Mouse (Mus musculus): ENCODE measurements at regions not wholly inside any gene's neighbourhood (a gene's known extent, or its start where the extent isn't known, plus 50 kb on each side); places are given as distances from the start of the nearest gene placed in this dataset.

DNA sequence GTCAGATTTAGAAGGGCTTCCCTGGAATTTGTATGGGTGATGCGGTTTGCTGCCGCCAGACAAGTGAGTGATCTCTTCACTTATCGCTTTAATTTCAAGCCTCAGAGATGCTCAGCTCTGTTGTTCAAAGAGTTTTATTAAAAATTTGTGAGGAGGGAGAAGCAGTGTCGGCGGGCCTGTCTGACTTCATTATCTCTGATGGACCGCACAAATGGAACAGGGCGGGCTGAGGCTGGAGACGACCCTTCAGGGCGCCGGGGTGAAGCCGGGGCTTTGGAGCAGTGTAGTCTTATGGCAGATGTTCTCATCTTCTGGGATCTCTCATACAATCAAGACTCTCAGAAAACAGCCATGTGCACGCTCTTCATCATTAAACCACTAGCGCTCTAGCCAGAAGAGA, 115.2 kb downstream of the Dyrk2 start:
- no peak overlapping the region for H3K4me2 ChIP-seq (replicated peaks)
- H3K27ac ChIP-seq = no peak overlapping the region
- ATAC-seq (ENCODE audit: low FRiP score) (no peak), DNase-seq (ENCODE audit: low spot score) (no peak)
- no peaks in the 10 kb centered on the region for H3K36me3 ChIP-seq (replicated peaks; ENCODE audit: control insufficient read depth, insufficient read depth)
- H3K27me3 ChIP-seq (ENCODE audit: control insufficient read depth, insufficient read depth, low read length) = no peaks in the 10 kb centered on the region
- 84% methylated on average over 13 of the region's 13 CpGs for WGBS
- H3K4me3 ChIP-seq (replicated peaks; ENCODE audit: low read length) = no peak overlapping the region
- no peaks in the 10 kb centered on the region for H3K4me1 ChIP-seq (replicated peaks; ENCODE audit: control insufficient read depth, insufficient read depth, low read length)
- H3K9me3 ChIP-seq (ENCODE audit: control insufficient read depth, low read length) = no peaks in the 10 kb centered on the region
- no peak overlapping the region for H3K9ac ChIP-seq

DNA sequence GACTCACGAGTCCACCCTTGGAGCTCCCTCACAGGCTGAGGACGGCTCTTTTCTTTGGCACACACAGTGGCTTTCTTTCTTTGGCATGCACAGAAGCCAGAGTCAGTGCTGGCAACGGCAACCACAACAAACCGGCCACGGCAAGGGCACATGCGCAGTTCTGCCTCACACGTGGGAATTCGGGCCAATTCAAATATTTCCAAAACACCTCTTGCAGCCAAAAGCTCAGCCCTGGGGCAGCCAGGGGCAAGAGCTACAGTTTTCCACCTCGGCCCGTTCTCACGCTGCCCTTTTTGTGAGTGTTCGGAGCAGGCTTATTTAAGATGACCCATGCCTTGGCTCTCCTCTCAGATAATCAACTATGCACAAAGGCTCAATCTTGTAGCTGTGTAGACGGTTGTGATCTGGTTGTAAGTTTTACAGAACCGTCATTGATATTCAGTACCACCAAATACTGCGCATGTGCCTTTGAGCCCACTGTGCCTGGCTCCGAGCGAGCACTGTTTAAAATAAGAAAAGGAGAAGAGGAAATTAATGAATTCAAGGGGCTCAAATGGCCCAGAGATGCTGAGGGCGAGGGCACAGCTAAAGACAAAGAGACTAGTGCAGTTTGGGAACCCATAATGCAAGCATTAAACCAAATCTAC, 111.1 kb downstream of the Dyrk2 start:
- peak; percentile 70; the same call in 1 of the 2 replicates for ATAC-seq (ENCODE audit: low FRiP score)
- no peaks in the 10 kb centered on the region for H3K27me3 ChIP-seq (ENCODE audit: control insufficient read depth, insufficient read depth, low read length)
- WGBS = 78% methylated on average over 18 of the region's 18 CpGs

GRCm38 (mm10) chr10:118760441-118760840, 109.6 kb downstream of the Dyrk2 start:
- Histone ChIP-seq H3K27me3 (ENCODE audit: control insufficient read depth, insufficient read depth, low read length) (no peaks in the 10 kb centered on the region), H3K9ac (no peak overlapping the region), H3K27ac (no peak overlapping the region), H3K4me2 (replicated peaks) (no peak overlapping the region), H3K9me3 (ENCODE audit: control insufficient read depth, low read length) (no peaks in the 10 kb centered on the region), H3K36me3 (replicated peaks; ENCODE audit: control insufficient read depth, insufficient read depth) (no peaks in the 10 kb centered on the region), H3K4me3 (replicated peaks; ENCODE audit: low read length) (no peak overlapping the region), H3K4me1 (replicated peaks; ENCODE audit: control insufficient read depth, insufficient read depth, low read length) (0 out of 2 replicates have a peak, but pooled peaks cover 5% of the 10 kb centered on the region)
- ATAC-seq (ENCODE audit: low FRiP score) = no peak
- no peak for DNase-seq (ENCODE audit: low spot score)
- WGBS = 53% methylated on average over 8 of the region's 8 CpGs

More for the DNA sequence above, 111.1 kb downstream of the Dyrk2 start:
- H3K36me3 ChIP-seq (replicated peaks; ENCODE audit: control insufficient read depth, insufficient read depth) = no peaks in the 10 kb centered on the region
- DNase-seq (ENCODE audit: low spot score) = no peak
- H3K4me2 ChIP-seq (replicated peaks) = no peak overlapping the region
- H3K27ac ChIP-seq = no peak overlapping the region
- H3K9me3 ChIP-seq (ENCODE audit: control insufficient read depth, low read length) = no peaks in the 10 kb centered on the region
- H3K4me1 ChIP-seq (replicated peaks; ENCODE audit: control insufficient read depth, insufficient read depth, low read length) = 0 out of 2 replicates have a peak, but pooled peaks cover 5% of the 10 kb centered on the region
- no peak overlapping the region for H3K9ac ChIP-seq
- no peak overlapping the region for H3K4me3 ChIP-seq (replicated peaks; ENCODE audit: low read length)

DNA sequence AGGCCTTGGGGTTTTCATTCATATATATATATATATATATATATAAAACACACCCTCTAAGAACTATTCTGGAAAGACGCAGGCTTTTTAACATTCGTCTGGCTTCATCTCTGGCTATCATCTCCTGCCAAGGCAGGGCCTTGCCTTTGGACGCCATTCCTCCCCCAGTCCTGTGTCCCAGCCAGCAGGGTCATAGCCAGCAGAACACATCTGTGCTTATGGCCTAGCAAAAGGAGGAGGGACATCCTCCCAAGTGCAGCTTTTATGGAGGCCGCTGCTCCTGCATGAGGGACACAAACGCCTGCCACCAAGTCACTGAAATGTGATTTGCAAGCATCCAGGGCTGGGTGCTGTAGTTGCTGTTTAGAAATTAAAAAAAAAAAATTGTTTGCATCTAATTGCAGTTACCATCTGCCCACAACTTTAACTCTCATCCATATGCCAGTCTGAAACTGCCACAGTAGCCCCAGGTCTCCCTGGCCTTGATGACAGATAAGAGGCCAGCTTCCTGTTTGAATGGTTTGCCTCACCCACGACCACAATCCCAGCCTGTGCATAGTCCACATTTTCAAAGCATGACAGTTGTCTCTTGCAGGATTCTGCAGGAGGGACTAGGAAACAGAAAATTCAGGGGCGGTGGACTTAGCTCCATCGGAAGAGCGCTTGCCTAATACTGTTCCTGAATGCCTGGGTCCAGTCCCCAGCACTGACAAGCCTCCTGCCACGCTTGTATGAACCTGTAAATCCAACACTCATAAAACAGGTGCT, 108.7 kb downstream of the Dyrk2 start:
- H3K36me3 ChIP-seq (replicated peaks; ENCODE audit: control insufficient read depth, insufficient read depth) = no peaks in the 10 kb centered on the region
- WGBS = 86% methylated on average over 10 of the region's 10 CpGs
- H3K27me3 ChIP-seq (ENCODE audit: control insufficient read depth, insufficient read depth, low read length) = no peaks in the 10 kb centered on the region
- no peaks in the 10 kb centered on the region for H3K9me3 ChIP-seq (ENCODE audit: control insufficient read depth, low read length)
- no peak for ATAC-seq (ENCODE audit: low FRiP score)
- H3K9ac ChIP-seq = no peak overlapping the region
- no peak for DNase-seq (ENCODE audit: low spot score)
- H3K4me2 ChIP-seq (replicated peaks) = no peak overlapping the region
- no peak overlapping the region for H3K27ac ChIP-seq
- H3K4me1 ChIP-seq (replicated peaks; ENCODE audit: control insufficient read depth, insufficient read depth, low read length) = 0 out of 2 replicates have a peak, but pooled peaks cover 5% of the 10 kb centered on the region
- H3K4me3 ChIP-seq (replicated peaks; ENCODE audit: low read length) = no peak overlapping the region

DNA sequence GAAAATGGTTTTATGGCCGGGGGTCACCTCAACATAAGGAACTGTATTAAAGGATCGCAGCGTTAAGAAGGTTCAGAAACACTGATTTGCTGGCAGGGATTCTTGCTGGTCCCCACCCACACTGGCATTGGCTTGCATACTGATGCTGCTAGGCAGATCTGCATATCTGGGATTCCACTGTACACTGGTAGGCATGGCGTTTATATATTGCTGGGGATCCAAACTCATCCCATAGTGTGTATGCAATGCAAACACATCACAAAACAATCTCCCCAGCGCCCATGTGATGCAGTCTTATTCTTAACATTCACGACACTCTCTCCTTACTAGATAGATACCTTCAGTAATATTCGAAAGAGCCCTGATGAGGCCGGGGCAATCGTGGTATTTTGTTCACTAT, 105.0 kb downstream of the Dyrk2 start:
- H3K36me3 ChIP-seq (replicated peaks; ENCODE audit: control insufficient read depth, insufficient read depth) = no peaks in the 10 kb centered on the region
- H3K27me3 ChIP-seq (ENCODE audit: control insufficient read depth, insufficient read depth, low read length) = no peaks in the 10 kb centered on the region
- H3K27ac ChIP-seq = no peak overlapping the region
- H3K4me1 ChIP-seq (replicated peaks; ENCODE audit: control insufficient read depth, insufficient read depth, low read length) = 0 out of 2 replicates have a peak, but pooled peaks cover 5% of the 10 kb centered on the region
- DNase-seq (ENCODE audit: low spot score) (no peak), ATAC-seq (ENCODE audit: low FRiP score) (no peak)
- H3K4me3 ChIP-seq (replicated peaks; ENCODE audit: low read length) = no peak overlapping the region
- no peaks in the 10 kb centered on the region for H3K9me3 ChIP-seq (ENCODE audit: control insufficient read depth, low read length)
- H3K4me2 ChIP-seq (replicated peaks) = no peak overlapping the region
- H3K9ac ChIP-seq = no peak overlapping the region
- 91% methylated on average over 9 of the region's 9 CpGs for WGBS

DNA sequence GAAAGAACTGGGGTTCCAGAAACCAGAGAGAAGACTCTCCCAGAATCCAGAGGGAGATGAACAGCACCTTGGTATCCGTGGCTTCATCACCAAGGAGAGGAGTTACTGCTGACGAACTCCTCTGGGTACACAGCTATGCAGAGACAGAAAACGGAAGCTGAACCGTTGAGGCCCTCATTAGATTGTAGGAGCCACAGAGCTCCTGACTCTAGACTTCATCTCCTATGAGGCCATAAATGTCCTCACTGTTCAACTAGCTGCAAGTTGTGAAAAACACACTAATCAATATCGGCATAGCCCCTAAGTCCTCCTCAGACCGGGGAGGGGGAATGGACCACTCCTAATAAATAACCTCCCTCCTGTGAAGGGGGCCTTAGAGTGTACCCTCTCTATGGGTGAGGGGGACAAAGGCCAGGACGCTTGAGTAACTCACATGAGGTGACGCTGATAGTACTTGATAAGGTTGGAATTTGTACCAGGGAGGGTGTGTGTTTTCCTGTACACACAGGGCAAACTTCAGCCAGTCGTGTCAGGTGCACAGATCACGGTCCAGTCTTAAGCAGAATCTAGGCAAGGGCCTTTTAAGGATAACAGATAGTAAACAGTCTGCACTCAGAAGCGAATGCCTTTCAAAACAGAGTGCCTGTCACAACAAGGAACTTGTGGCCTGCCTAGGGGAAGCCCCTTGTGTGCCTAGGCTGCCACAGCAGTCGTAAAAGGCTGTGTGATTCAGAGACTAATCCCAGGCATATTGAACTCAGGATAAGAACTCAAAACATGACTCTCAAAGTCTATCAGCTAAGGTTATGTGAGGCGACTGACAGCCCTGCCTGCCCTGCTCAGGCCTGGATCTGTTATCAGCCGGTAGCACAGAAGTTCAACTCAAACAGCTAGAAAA, 104.2 kb downstream of the Dyrk2 start:
- Histone ChIP-seq H3K4me2 (replicated peaks) (no peak overlapping the region), H3K27me3 (ENCODE audit: control insufficient read depth, insufficient read depth, low read length) (no peaks in the 10 kb centered on the region), H3K27ac (no peak overlapping the region), H3K36me3 (replicated peaks; ENCODE audit: control insufficient read depth, insufficient read depth) (no peaks in the 10 kb centered on the region), H3K9ac (no peak overlapping the region), H3K4me1 (replicated peaks; ENCODE audit: control insufficient read depth, insufficient read depth, low read length) (no peaks in the 10 kb centered on the region), H3K9me3 (ENCODE audit: control insufficient read depth, low read length) (no peaks in the 10 kb centered on the region), H3K4me3 (replicated peaks; ENCODE audit: low read length) (no peak overlapping the region)
- DNase-seq (ENCODE audit: low spot score) (no peak), ATAC-seq (ENCODE audit: low FRiP score) (no peak)
- WGBS = 81% methylated on average over 14 of the region's 14 CpGs

GRCm38 (mm10) chr10:118766826-118767225, 103.2 kb downstream of the Dyrk2 start:
- no peak for DNase-seq (ENCODE audit: low spot score)
- no peaks in the 10 kb centered on the region for H3K36me3 ChIP-seq (replicated peaks; ENCODE audit: control insufficient read depth, insufficient read depth)
- H3K27me3 ChIP-seq (ENCODE audit: control insufficient read depth, insufficient read depth, low read length) = no peaks in the 10 kb centered on the region
- no peaks in the 10 kb centered on the region for H3K9me3 ChIP-seq (ENCODE audit: control insufficient read depth, low read length)
- ATAC-seq (ENCODE audit: low FRiP score) = no peak
- no peak overlapping the region for H3K27ac ChIP-seq
- H3K4me2 ChIP-seq (replicated peaks) = no peak overlapping the region
- 84% methylated on average over 7 of the region's 7 CpGs for WGBS
- no peak overlapping the region for H3K4me3 ChIP-seq (replicated peaks; ENCODE audit: low read length)
- no peaks in the 10 kb centered on the region for H3K4me1 ChIP-seq (replicated peaks; ENCODE audit: control insufficient read depth, insufficient read depth, low read length)
- no peak overlapping the region for H3K9ac ChIP-seq

DNA sequence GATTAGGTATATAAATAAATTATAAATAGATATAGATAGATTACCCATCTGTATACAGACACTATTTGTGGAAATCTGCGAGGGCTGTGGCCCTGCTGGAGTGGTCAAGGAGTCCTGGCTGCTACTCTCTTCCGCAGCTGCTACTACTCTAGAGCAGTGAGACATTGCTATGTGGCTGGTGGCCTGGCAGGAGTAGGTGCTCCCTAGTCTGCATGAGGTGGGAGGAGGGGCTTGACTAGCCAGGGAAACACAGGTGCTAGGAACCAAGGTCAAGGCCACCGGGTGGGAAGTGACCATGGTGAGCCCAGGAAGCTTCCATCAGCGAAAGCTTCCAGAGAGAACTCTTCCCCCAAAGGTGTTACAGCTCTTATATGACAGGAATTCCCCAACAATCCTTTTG, 100.3 kb downstream of the Dyrk2 start:
- Histone ChIP-seq H3K9ac (no peak overlapping the region), H3K4me1 (replicated peaks; ENCODE audit: control insufficient read depth, insufficient read depth, low read length) (no peaks in the 10 kb centered on the region), H3K27ac (no peak overlapping the region), H3K4me2 (replicated peaks) (no peak overlapping the region), H3K9me3 (ENCODE audit: control insufficient read depth, low read length) (no peaks in the 10 kb centered on the region), H3K36me3 (replicated peaks; ENCODE audit: control insufficient read depth, insufficient read depth) (no peaks in the 10 kb centered on the region), H3K27me3 (ENCODE audit: control insufficient read depth, insufficient read depth, low read length) (no peaks in the 10 kb centered on the region), H3K4me3 (replicated peaks; ENCODE audit: low read length) (no peak overlapping the region)
- ATAC-seq (ENCODE audit: low FRiP score) (no peak), DNase-seq (ENCODE audit: low spot score) (no peak)
- 92% methylated on average over 4 of the region's 4 CpGs for WGBS

DNA sequence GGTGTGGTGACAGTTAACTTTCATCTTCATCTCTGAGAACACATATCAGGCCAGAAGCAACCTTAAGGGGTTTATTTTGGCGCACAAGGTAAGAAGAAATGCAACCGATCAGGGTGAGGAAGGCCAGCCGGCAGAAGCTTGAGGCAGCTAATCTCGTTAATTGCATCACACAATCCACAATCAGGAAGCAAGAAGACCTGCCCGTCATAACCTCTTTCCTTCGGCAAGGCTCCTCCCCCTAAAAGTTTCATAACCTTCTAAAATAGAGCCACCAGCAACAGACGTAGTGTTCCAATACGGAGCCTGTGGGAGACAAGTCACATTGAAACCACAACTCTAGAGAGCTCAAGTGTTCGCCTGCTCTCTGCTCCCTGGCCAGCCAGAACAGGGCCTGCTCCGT, 91.4 kb downstream of the Dyrk2 start:
- Histone ChIP-seq H3K9me3 (ENCODE audit: control insufficient read depth, low read length) (no peaks in the 10 kb centered on the region), H3K4me3 (replicated peaks; ENCODE audit: low read length) (no peak overlapping the region), H3K4me1 (replicated peaks; ENCODE audit: control insufficient read depth, insufficient read depth, low read length) (no peaks in the 10 kb centered on the region), H3K27ac (no peak overlapping the region), H3K36me3 (replicated peaks; ENCODE audit: control insufficient read depth, insufficient read depth) (no peaks in the 10 kb centered on the region), H3K4me2 (replicated peaks) (no peak overlapping the region), H3K9ac (no peak overlapping the region), H3K27me3 (ENCODE audit: control insufficient read depth, insufficient read depth, low read length) (no peaks in the 10 kb centered on the region)
- WGBS = 97% methylated on average over 10 of the region's 10 CpGs
- ATAC-seq (ENCODE audit: low FRiP score) = no peak
- no peak for DNase-seq (ENCODE audit: low spot score)

All from hindbrain, embryonic 14.5 days (tissue).